In the genomic region with DNA sequence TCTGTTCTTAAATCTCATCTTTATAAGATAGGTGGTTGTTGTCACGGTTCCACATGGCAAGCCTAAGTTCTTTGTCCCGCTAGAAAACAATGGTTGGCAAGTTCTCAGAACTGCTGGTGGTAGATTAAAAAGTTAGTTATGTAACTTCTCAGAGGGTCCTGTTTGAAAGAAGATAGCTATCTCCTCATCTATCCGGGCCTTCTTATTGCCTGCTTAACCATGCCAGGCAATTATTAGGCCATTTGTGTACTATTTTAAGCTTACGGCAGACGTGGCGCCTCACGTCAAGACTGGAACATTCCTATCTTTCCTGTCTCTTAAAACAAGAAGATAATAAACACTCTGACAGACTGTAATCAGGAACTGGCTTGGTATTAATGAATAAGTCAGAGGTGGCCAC, we compare ENCODE assay signal across 13 mouse cellular contexts.
"Had no signal": no experiment of that assay in that cellular context is flagged by ENCODE, and none has a peak within 500 bp of the region (broad histone marks: within the 10 kb centered on the region; RNA-seq: fewer than 3 reads in every experiment).

No protein-coding gene starts in this region.

- H3K4me1 ChIP-seq: limb, embryonic 10.5 days; liver, embryonic 15.5 days; megakaryocyte, embryonic 14.5 days; midbrain, embryonic 15.5 days; neural tube, embryonic 12.5 days had no signal

- H3K36me3 ChIP-seq: limb, embryonic 10.5 days; liver, embryonic 15.5 days; midbrain, embryonic 15.5 days; neural tube, embryonic 12.5 days had no signal

- H3K27me3 ChIP-seq: liver, embryonic 15.5 days; megakaryocyte, embryonic 14.5 days; midbrain, embryonic 15.5 days; neural tube, embryonic 12.5 days had no signal

- DNase-seq: kidney, adult 18-20 months; kidney, postnatal 10 days; thymus, postnatal 4 days had no signal

- H3K4me2 ChIP-seq: liver, embryonic 11.5 days; liver, embryonic 15.5 days; midbrain, embryonic 11.5 days; midbrain, embryonic 15.5 days; neural tube, embryonic 12.5 days had no signal

- H3K9ac ChIP-seq: liver, embryonic 15.5 days; midbrain, embryonic 15.5 days; neural tube, embryonic 12.5 days had no signal

- ATAC-seq: midbrain, embryonic 15.5 days had no signal

- H3K27ac ChIP-seq: left cerebral cortex, adult 2 months; limb, embryonic 10.5 days; liver, embryonic 15.5 days; macrophage; midbrain, embryonic 15.5 days; neural tube, embryonic 12.5 days; stomach, postnatal 0 days had no signal

- H3K4me3 ChIP-seq: left cerebral cortex, adult 2 months; limb, embryonic 10.5 days; liver, embryonic 15.5 days; megakaryocyte, embryonic 14.5 days; midbrain, embryonic 15.5 days; neural tube, embryonic 12.5 days had no signal

- H3K9me3 ChIP-seq: limb, embryonic 10.5 days; liver, embryonic 15.5 days; megakaryocyte, embryonic 14.5 days; midbrain, embryonic 15.5 days; neural tube, embryonic 12.5 days had no signal
